Mouse (Mus musculus): Measurements from ENCODE around the gene Ptov1. TPM values are rescaled to one million over a fixed set of nuclear protein-coding genes. Genes with fewer than 3 reads are reported as not detected.

Ptov1 gene
- total and polyA plus RNA-seq, 3 experiments: 46.4 to 168 TPM; not detected in 1

GRCm38 (mm10) chr7:44817441-44817840 lies 52.1 kb downstream of the Ptov1 start:
- no peaks in the 10 kb centered on the region for H3K27me3 ChIP-seq (ENCODE audit: control insufficient read depth in 1 of 2, insufficient read depth in 2 of 2, low read length in 2 of 2)
- peak overlapping the region; percentile 97 for H3K9ac ChIP-seq (ENCODE audit: control insufficient read depth, low read depth, low read length, poor library complexity, severe bottlenecking)
- H3K36me3 ChIP-seq (ENCODE audit: control insufficient read depth in 1 of 2, insufficient read depth in 2 of 2, low read length in 2 of 2): peaks cover 8 to 47% of the 10 kb centered on the region in 2 experiments
- peaks cover 25 to 48% of the 10 kb centered on the region in 2 experiments for H3K4me1 ChIP-seq (ENCODE audit: control insufficient read depth in 1 of 2, insufficient read depth in 2 of 2, low read length in 2 of 2)
- peaks cover 69% of the 10 kb centered on the region for H3K79me2 ChIP-seq (ENCODE audit: control insufficient read depth, insufficient read depth, low read length, poor library complexity)
- DNase-seq (ENCODE audit: low read depth, low spot score): peak; percentile 39
- H3K27ac ChIP-seq (ENCODE audit: control insufficient read depth, low read depth, low read length): peak overlapping the region; percentile 93
- H3K9me3 ChIP-seq (replicated peaks; ENCODE audit: insufficient read depth, low read length): no peaks in the 10 kb centered on the region
- peak overlapping the region; percentile 87 to 94 for H3K4me3 ChIP-seq (ENCODE audit: control insufficient read depth in 1 of 2, insufficient read depth in 1 of 2, low read depth in 2 of 2, low read length in 2 of 2)
- TF ChIP-seq CTCF (IDR thresholded peaks at IDR 0.05 in 2 of 3, conservative IDR thresholded peaks at IDR 0.05 in 1 of 3; ENCODE audit: control insufficient read depth in 1 of 3, insufficient read depth in 1 of 3, low read depth in 2 of 3, low read length in 3 of 3, poor library complexity in 1 of 3, severe bottlenecking in 1 of 3): 0 out of 6 replicates have a peak, but pooled peaks of 1 of the 3 experiments have one; percentile 4
- TF ChIP-seq RAD21 (IDR thresholded peaks at IDR 0.05; ENCODE audit: low read depth, low read length): no peak
- TF ChIP-seq RCOR1 (IDR thresholded peaks at IDR 0.05; ENCODE audit: low read depth, low read length): 0 out of 2 replicates have a peak, but pooled peaks have one; percentile 24

DNA sequence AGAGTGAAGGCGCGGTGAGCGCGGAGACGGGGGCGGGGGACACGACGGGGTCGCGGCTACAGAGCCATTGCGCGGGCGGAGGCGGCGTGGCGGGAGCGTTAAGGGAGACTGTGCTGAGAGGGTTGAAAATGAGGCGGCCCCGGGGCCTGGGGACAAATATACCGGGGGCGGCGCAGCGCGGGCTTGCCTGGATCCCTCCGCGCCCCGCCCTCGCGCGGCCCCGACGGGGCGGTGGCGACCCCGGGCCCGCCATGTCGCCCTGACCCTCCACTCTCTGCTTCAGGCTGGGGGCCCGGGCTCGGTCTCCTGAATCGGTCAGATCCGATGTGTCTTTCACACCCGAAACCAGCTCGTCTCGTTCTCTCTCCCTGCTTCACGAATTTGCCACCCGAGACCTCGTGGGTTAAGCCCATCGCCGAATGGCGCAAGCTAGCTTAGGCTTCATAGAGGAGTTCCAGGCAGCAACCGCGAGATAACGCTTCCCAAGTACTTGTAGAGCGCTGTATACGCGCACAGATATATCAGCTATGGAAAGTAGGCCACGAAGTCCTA lies 53.0 kb downstream of the Ptov1 start, which contains the start of gene Atf5:
Gene Atf5, minus strand, starts transcription at position 189 of the 552 bp plus-strand sequence.
- peaks cover 25 to 46% of the 10 kb centered on the region in 2 experiments for H3K4me1 ChIP-seq (ENCODE audit: control insufficient read depth in 1 of 2, insufficient read depth in 2 of 2, low read length in 2 of 2)
- H3K9ac ChIP-seq (ENCODE audit: control insufficient read depth, low read depth, low read length, poor library complexity, severe bottlenecking): peak within 1 kb of the TSS; percentile 97
- no peaks in the 10 kb centered on the region for H3K27me3 ChIP-seq (ENCODE audit: control insufficient read depth in 1 of 2, insufficient read depth in 2 of 2, low read length in 2 of 2)
- H3K36me3 ChIP-seq (ENCODE audit: control insufficient read depth in 1 of 2, insufficient read depth in 2 of 2, low read length in 2 of 2): peaks cover 8 to 41% of the 10 kb centered on the region in 2 experiments
- DNase-seq (ENCODE audit: low read depth, low spot score): peak; percentile 85
- peak within 1 kb of the TSS; percentile 93 for H3K27ac ChIP-seq (ENCODE audit: control insufficient read depth, low read depth, low read length)
- H3K79me2 ChIP-seq (ENCODE audit: control insufficient read depth, insufficient read depth, low read length, poor library complexity): peaks cover 61% of the 10 kb centered on the region
- no peaks in the 10 kb centered on the region for H3K9me3 ChIP-seq (replicated peaks; ENCODE audit: insufficient read depth, low read length)
- H3K4me3 ChIP-seq (ENCODE audit: control insufficient read depth in 1 of 2, insufficient read depth in 1 of 2, low read depth in 2 of 2, low read length in 2 of 2): peak within 1 kb of the TSS; percentile 87 to 94
- TF ChIP-seq GABPA (IDR thresholded peaks at IDR 0.05; ENCODE audit: low read depth, low read length) (no peak), CTCF (IDR thresholded peaks at IDR 0.05 in 2 of 3, conservative IDR thresholded peaks at IDR 0.05 in 1 of 3; ENCODE audit: control insufficient read depth in 1 of 3, insufficient read depth in 1 of 3, low read depth in 2 of 3, low read length in 3 of 3, poor library complexity in 1 of 3, severe bottlenecking in 1 of 3) (no peak), ZC3H11A (IDR thresholded peaks at IDR 0.05; ENCODE audit: low read depth, low read length) (no peak), E2F4 (IDR thresholded peaks at IDR 0.05; ENCODE audit: borderline replicate concordance, low read depth, low read length) (peak; percentile 4; the same call in 1 of the 2 replicates), ZMIZ1 (IDR thresholded peaks at IDR 0.05; ENCODE audit: low read depth, low read length) (no peak), EP300 (IDR thresholded peaks at IDR 0.05; ENCODE audit: low read depth in 1 of 2, low read length in 2 of 2) (no peak), MAX (IDR thresholded peaks at IDR 0.05; ENCODE audit: low read length) (no peak; the same call in 1 of the 2 replicates), POLR2A (IDR thresholded peaks at IDR 0.05; ENCODE audit: control insufficient read depth in 1 of 2, insufficient read depth in 1 of 2, low read depth in 1 of 2, low read length in 2 of 2, poor library complexity in 1 of 2) (peak; percentile 41 to 97), ELF1 (IDR thresholded peaks at IDR 0.05; ENCODE audit: low read depth, low read length) (no peak), SIN3A (IDR thresholded peaks at IDR 0.05; ENCODE audit: low read length) (peak; percentile 39), MYC (IDR thresholded peaks at IDR 0.05; ENCODE audit: low read depth, low read length) (peak; percentile 12; the same call in 1 of the 2 replicates), RAD21 (IDR thresholded peaks at IDR 0.05; ENCODE audit: low read depth, low read length) (no peak), USF2 (IDR thresholded peaks at IDR 0.05; ENCODE audit: borderline replicate concordance in 1 of 2, insufficient read depth in 1 of 2, low read depth in 1 of 2, low read length in 2 of 2) (no peak), MAFK (IDR thresholded peaks at IDR 0.05; ENCODE audit: borderline replicate concordance, low read depth, low read length) (no peak), HCFC1 (IDR thresholded peaks at IDR 0.05; ENCODE audit: low read depth, low read length) (no peak), ZKSCAN1 (IDR thresholded peaks at IDR 0.05; ENCODE audit: low read depth, low read length) (no peak), ETS1 (IDR thresholded peaks at IDR 0.05; ENCODE audit: low read depth, low read length) (no peak), TBP (IDR thresholded peaks at IDR 0.05; ENCODE audit: low read depth, low read length) (peak; percentile 7; the same call in 1 of the 2 replicates), BHLHE40 (IDR thresholded peaks at IDR 0.05; ENCODE audit: borderline replicate concordance, low read depth, low read length) (no peak), MXI1 (IDR thresholded peaks at IDR 0.05; ENCODE audit: low read depth, low read length) (peak; percentile 69), SMC3 (IDR thresholded peaks at IDR 0.05; ENCODE audit: low read depth, low read length) (no peak), NRF1 (IDR thresholded peaks at IDR 0.05; ENCODE audit: insufficient read depth, low read depth, low read length, poor library complexity, severe bottlenecking) (no peak), POLR2AphosphoS2 (IDR thresholded peaks at IDR 0.05; ENCODE audit: low read length) (no peak; the same call in none of the 2 replicates), RCOR1 (IDR thresholded peaks at IDR 0.05; ENCODE audit: low read depth, low read length) (no peak), USF1 (IDR thresholded peaks at IDR 0.05; ENCODE audit: low read depth, low read length) (no peak), TAL1 (IDR thresholded peaks at IDR 0.05; ENCODE audit: low read length) (no peak), NELFE (IDR thresholded peaks at IDR 0.05; ENCODE audit: low read depth, low read length) (no peak), UBTF (IDR thresholded peaks at IDR 0.05; ENCODE audit: borderline replicate concordance, insufficient read depth, low read depth, low read length) (no peak), CHD1 (IDR thresholded peaks at IDR 0.05; ENCODE audit: low read depth, low read length) (no peak)
